Mouse (Mus musculus) stomach, embryonic 14.5 days (tissue): ENCODE measurements around the gene Gm28778. TPM values are rescaled to one million over a fixed set of nuclear protein-coding genes. Genes with fewer than 3 reads are reported as not detected.
A peak's percentile ranks its signal among the peaks of the same experiment; 100 is the strongest.

Source experiments
- ATAC-seq: fragments of 200-750 bp; cut with Nextera tagmentation; 2 replicates; pipeline ENCODE4 v1.8.0; 2017; ENCODE audit warnings: low read depth, moderate TSS enrichment; ENCODE audit not compliant: insufficient number of reproducible peaks, insufficient read depth, low FRiP score
- H3K27ac ChIP-seq: fragments of 300-500 bp; sonication (generic); 2 replicates; pipeline ENCODE4 v1.5.1; 2014; ENCODE audit warnings: mild to moderate bottlenecking, low read length, moderate library complexity, mixed read lengths
- H3K27me3 ChIP-seq: fragments of 300-500 bp; sonication (generic); 2 replicates; pipeline ENCODE4 v1.6.1; 2014; ENCODE audit warnings: low read length, control low read depth, mixed read lengths; ENCODE audit not compliant: control insufficient read depth, insufficient read depth
- H3K36me3 ChIP-seq: fragments of 300-500 bp; sonication (generic); 2 replicates; pipeline ENCODE4 v1.6.1; 2014; ENCODE audit warnings: mild to moderate bottlenecking, control low read depth, low read length, moderate library complexity, mixed read lengths; ENCODE audit not compliant: control insufficient read depth, insufficient read depth
- H3K4me1 ChIP-seq: fragments of 300-500 bp; sonication (generic); 2 replicates; pipeline ENCODE4 v1.6.1; 2014; ENCODE audit warnings: low read length, control low read depth, mixed read lengths; ENCODE audit not compliant: control insufficient read depth, insufficient read depth
- H3K4me2 ChIP-seq: fragments of 300-500 bp; sonication (generic); replicated peaks from 2 replicates; pipeline ENCODE4 v1.6.1; 2014; ENCODE audit warnings: low read depth, low read length, control low read depth
- H3K4me3 ChIP-seq: fragments of 300-500 bp; sonication (generic); 2 replicates; pipeline ENCODE4 v1.5.1; 2014; ENCODE audit warnings: low read depth, low read length, control low read depth
- H3K9ac ChIP-seq: fragments of 300-500 bp; sonication (generic); replicated peaks from 2 replicates; pipeline ENCODE4 v1.6.1; 2014; ENCODE audit warnings: low read depth, mild to moderate bottlenecking, control low read depth, low read length, moderate library complexity, mixed read lengths
- H3K9me3 ChIP-seq: fragments of 300-500 bp; sonication (generic); 2 replicates; pipeline ENCODE4 v1.6.1; 2016; ENCODE audit warnings: low read depth, low read length, control low read depth; ENCODE audit not compliant: control insufficient read depth
- WGBS: fragments of 180-500 bp; shearing (Covaris S2); extraction: QIAGEN DNeasy Blood & Tissue Kit; methylation state at CpG from one replicate; pipeline ENCODE4 v1.1.7; 2014; 5-methylcytosine and 5-hydroxymethylcytosine counted together
- polyA plus RNA-seq: library from polyadenylated mRNA; unstranded; fragments of >200 nt; fragmentation: Nextera tagmentation; extraction: Ambion mirVana; gene quantifications from 2 replicates; pipeline ENCODE4 v1.2.1, GENCODE M21; 2014

Gene Gm28778
- polyA plus RNA-seq, 1 experiment from 2014 or later = not detected

DNA sequence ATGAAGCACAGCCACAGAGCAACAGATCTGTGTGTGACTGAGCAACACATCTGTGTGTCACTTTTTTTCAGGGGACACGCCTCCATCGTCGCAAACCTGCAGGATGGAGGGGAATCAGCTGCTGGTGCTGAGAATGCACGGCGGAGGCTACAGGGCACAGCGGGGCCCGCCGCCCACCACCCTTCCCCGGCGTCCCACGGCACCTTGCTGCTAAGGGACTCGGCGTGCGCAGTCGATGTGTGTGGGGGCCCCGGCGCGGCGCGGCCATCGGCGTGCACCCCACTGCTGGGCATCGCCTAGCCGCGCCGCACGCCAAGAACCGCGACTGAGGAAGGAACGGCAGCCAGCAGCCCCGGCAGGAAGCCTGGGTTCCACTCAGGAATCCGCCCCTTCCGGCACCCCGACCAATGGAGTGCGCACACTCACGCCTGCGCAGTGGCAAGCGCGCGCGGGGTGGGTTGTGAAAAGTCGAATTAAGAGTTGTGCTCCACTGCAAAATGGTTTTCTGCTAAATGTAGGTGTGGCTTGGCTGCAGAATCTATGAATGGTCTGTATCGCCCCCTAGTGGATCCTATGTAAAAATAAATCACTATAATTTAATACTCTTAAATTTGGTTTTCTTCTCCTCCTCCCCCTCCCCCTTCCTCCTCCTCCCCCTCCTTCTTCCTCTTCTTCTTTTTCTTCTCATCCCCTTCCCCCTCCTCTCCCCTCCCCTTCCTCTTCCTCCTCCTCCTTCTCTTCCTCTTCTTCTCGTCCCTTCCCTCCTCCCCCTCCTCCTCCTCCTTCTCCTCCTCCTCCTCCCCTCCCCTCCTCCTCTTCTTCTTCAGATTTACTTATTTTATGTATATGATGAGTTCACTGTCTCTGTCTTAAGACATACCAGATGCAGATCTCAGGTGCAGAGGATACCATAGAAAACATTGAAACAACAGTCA is 55.7 kb downstream of the Gm28778 start, which contains the start of the genes Asdurf, Gm28551 and Asnsd1:
Asdurf (minus strand) TSS at position 293 of the 935 bp plus-strand sequence.
Gm28551 (minus strand) TSS at position 341 of the 935 bp plus-strand sequence.
Asnsd1 (minus strand) TSS at position 426 of the 935 bp plus-strand sequence.
- peak within 1 kb of the TSS; percentile 93 for H3K9ac ChIP-seq

GRCm38 (mm10) chr1:53358988-53359387 is 62.1 kb downstream of the Gm28778 start:
- Histone ChIP-seq H3K27ac (no peak overlapping the region), H3K9ac (no peak overlapping the region), H3K4me3 (no peak overlapping the region), H3K9me3 (no peaks in the 10 kb centered on the region), H3K36me3 (no peaks in the 10 kb centered on the region), H3K4me1 (no peaks in the 10 kb centered on the region), H3K27me3 (no peaks in the 10 kb centered on the region), H3K4me2 (no peak overlapping the region)
- ATAC-seq = no peak

More for the DNA sequence above, 55.7 kb downstream of the Gm28778 start, which contains the start of the genes Asdurf, Gm28551 and Asnsd1:
- H3K27ac ChIP-seq = peak within 1 kb of the TSS; percentile 81
- no peaks in the 10 kb centered on the region for H3K9me3 ChIP-seq
- H3K4me1 ChIP-seq = peaks cover 5% of the 10 kb centered on the region; the same call in 1 of the 2 replicates
- peak within 1 kb of the TSS; percentile 38 for H3K4me2 ChIP-seq
- peak; percentile 100 for ATAC-seq
- WGBS = under 1% methylated on average over 44 of the region's 44 CpGs
- H3K27me3 ChIP-seq = no peaks in the 10 kb centered on the region
- H3K4me3 ChIP-seq = peak within 1 kb of the TSS; percentile 80
- peaks cover 10% of the 10 kb centered on the region for H3K36me3 ChIP-seq

Other genes with a start within 250 kb of the Gm28778 start
- gene Mstn, start 235.5 kb upstream of the Gm28778 start, polyA plus RNA-seq = 0.50 and 0.52 TPM in 2 replicates
- not detected in 2 replicates for gene 1700019A02Rik, start 109.5 kb upstream of the Gm28778 start, polyA plus RNA-seq
- 20.0 and 20.8 TPM in 2 replicates for gene Pms1, start 93 bp upstream of the Gm28778 start, polyA plus RNA-seq
- gene Ormdl1, start within 50 bp of the Gm28778 start, polyA plus RNA-seq = 52.3 and 57.3 TPM in 2 replicates
- gene Osgepl1, start 16.5 kb downstream of the Gm28778 start, polyA plus RNA-seq = 22.9 and 23.6 TPM in 2 replicates
- gene Asdurf, start 55.5 kb downstream of the Gm28778 start, polyA plus RNA-seq = 13.9 and 17.8 TPM in 2 replicates
- gene Gm28551, start 55.6 kb downstream of the Gm28778 start, polyA plus RNA-seq = 0.87 and 0.88 TPM in 2 replicates
- 73.1 and 74.6 TPM in 2 replicates for gene Asnsd1, start 55.6 kb downstream of the Gm28778 start, polyA plus RNA-seq